Mouse (Mus musculus) cerebellum, adult 2 months (tissue): ENCODE data around the gene Slco2b1. TPM values are rescaled to one million over a fixed set of nuclear protein-coding genes. Genes with fewer than 3 reads are reported as not detected.

ENCODE experiments used
- DNase-seq, 2 experiments: peaks; one replicate each; pipeline ENCODE4 v3.0.0; 2021
- H3K27ac ChIP-seq: fragments of 200-500 bp; 2 replicates; pipeline ENCODE4 v1.5.1; 2012; ENCODE audit warnings: low read length, control low read depth, inconsistent platforms; ENCODE audit not compliant: insufficient read depth
- H3K27me3 ChIP-seq: fragments of 200-500 bp; 2 replicates; pipeline ENCODE4 v1.6.1; 2012; ENCODE audit warnings: inconsistent platforms, mild to moderate bottlenecking, low read length, moderate library complexity; ENCODE audit not compliant: control insufficient read depth, insufficient read depth
- H3K4me1 ChIP-seq: fragments of 200-500 bp; 2 replicates; pipeline ENCODE4 v1.6.1; 2011; ENCODE audit warnings: low read length; ENCODE audit not compliant: control insufficient read depth, insufficient read depth
- H3K4me3 ChIP-seq: fragments of 200-500 bp; replicated peaks from 2 replicates; pipeline ENCODE3; 2011; ENCODE audit warnings: mild to moderate bottlenecking, low read depth, low read length, control low read depth; ENCODE audit not compliant: insufficient read depth
- CTCF ChIP-seq: fragments of 200-500 bp; IDR thresholded peaks from 2 replicates; pipeline ENCODE4 v1.5.1; 2011; ENCODE audit warnings: low read depth, mild to moderate bottlenecking, control low read depth, low read length, moderate library complexity, borderline replicate concordance; ENCODE audit not compliant: insufficient read depth
- POLR2A ChIP-seq: fragments of 200-500 bp; IDR thresholded peaks from 2 replicates; pipeline ENCODE4 v1.6.1; 2011; ENCODE audit warnings: low read length, control low read depth, borderline replicate concordance; ENCODE audit not compliant: insufficient read depth
- WGBS: fragments of 180-500 bp; shearing (Covaris S2); methylation state at CpG from one replicate; pipeline ENCODE4 v1.1.7; 2018; 5-methylcytosine and 5-hydroxymethylcytosine counted together
- polyA plus RNA-seq: library from polyadenylated mRNA; depleted of rRNA; stranded (reverse); fragments of >200 nt; gene quantifications from 2 replicates; pipeline ENCODE4 v1.2.3, GENCODE M21; 2012

The Slco2b1 gene
- polyA plus RNA-seq, 1 experiment, result 9.4 TPM

DNA sequence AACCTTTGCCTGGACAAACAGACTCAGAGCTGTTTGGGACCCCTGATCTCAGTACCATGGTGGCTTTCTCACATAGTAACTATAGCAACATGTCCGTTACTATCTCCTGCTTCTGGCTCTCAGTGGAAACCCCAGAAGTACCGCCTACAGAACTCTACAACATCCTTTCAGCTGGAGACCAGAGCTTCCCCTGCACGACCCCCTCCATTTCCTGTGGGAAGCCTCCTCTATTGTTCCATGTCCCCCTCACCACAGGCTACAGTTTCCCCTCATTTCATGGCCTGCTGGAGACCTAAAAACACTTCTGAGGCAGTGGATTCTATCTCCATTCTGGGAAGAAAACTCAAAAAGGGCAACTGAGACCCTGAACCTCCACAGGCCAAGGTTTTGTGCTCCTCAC is 18.7 kb downstream of the Slco2b1 start:
- no peak overlapping the region for H3K27ac ChIP-seq
- TF ChIP-seq POLR2A, result no peak
- no peak for TF ChIP-seq CTCF

DNA sequence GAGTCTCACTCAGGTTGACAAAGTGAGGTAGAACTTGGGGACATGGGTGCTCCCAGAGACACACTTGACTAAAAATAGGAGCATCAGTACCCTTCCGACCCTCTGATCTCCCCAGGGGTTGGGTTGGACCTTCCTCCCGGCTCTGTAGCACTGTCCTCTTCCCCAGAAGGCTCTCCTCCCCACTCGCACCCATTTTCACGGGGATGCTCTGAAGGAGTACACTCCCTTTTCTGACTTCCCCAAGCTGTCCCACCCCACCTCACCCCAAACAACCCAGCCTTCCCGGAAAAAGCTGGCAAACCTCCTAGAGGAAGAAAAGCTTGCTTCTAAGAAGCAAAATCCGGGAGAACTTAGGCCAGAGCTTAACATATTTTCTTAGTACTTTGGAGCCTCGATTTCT is 20.3 kb downstream of the Slco2b1 start:
- no peaks in the 10 kb centered on the region for H3K27me3 ChIP-seq
- 69% methylated on average over 7 of the region's 7 CpGs for WGBS
- no peak overlapping the region for H3K4me3 ChIP-seq
- H3K27ac ChIP-seq, result no peak overlapping the region
- TF ChIP-seq CTCF (no peak), POLR2A (no peak)
- H3K4me1 ChIP-seq, result no peaks in the 10 kb centered on the region; the same call in 1 of the 2 replicates
- DNase-seq, result no peak

More for the DNA sequence above, 18.7 kb downstream of the Slco2b1 start:
- DNase-seq, result no peak
- Histone ChIP-seq H3K4me3 (no peak overlapping the region), H3K4me1 (no peaks in the 10 kb centered on the region), H3K27me3 (no peaks in the 10 kb centered on the region)
- WGBS, result 42% methylated on average over 3 of the region's 3 CpGs

DNA sequence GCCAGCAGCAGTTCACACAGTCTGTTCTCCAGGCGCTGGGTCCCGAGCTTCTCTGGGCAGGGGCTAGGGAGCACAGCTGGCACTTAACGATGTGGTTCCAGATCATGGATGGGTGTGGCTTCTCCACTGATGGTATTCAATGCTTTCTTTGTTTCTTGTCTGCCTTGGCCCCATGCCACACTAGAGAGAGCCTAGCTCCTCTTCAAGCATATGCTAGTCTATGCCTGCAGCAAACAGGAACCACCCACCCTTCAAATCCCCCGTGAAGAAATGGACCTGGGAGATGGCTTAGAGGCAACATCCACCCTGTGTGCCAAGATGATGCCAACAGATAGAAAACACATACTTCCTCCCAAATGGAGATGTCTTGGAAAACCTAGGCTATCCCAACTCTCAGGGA is 27.1 kb downstream of the Slco2b1 start:
- DNase-seq, result no peak
- Histone ChIP-seq H3K4me1 (no peaks in the 10 kb centered on the region; the same call in 1 of the 2 replicates), H3K4me3 (no peak overlapping the region), H3K27ac (no peak overlapping the region), H3K27me3 (no peaks in the 10 kb centered on the region)
- TF ChIP-seq CTCF, result no peak
- TF ChIP-seq POLR2A, result no peak
- WGBS, result 33% methylated on average over 4 of the region's 4 CpGs

DNA sequence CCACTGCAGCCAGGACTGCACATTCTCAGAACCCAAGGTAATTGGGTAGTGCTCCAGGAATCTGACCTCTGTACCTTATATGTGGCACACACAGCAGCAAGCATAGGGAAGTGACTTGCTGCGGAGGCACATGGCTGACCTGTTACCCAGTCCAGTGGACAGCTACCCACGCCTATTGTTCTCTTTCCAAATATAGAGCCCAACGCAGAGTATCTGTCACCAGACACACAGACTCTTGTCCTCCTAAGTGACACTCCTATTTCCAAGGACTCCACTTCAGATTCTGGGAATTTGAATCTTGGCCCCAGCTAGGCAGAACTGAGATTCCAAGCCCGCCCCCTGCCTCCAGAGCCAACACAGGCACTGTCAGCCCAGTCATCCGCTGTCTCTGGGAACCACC is 30.4 kb downstream of the Slco2b1 start:
- TF ChIP-seq CTCF (no peak), POLR2A (no peak)

DNA sequence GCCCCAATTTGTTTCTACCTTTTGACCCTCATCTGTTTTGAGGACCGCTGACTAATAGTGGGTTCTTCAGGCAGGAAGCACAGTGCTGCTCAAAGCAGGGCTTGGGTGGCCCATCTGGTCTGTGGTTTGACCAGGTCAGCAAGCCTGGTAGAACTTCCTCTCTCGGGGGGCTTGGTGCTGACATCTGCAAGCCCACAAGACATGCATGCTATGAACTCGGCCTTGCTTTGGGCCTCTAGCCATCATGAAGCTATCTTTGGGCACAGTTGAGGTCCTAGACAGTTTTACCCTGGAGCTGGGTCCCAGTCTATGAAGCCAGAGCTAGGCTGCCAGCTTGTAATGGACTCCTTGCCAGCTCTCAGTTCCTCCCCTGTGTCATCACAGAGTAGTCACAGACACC is 36.2 kb downstream of the Slco2b1 start:
- TF ChIP-seq POLR2A (no peak), CTCF (no peak)
- Histone ChIP-seq H3K4me3 (no peak overlapping the region), H3K27me3 (no peaks in the 10 kb centered on the region), H3K27ac (no peak overlapping the region), H3K4me1 (no peaks in the 10 kb centered on the region)
- 77% methylated on average over 3 of the region's 3 CpGs for WGBS
- no peak for DNase-seq

More for the DNA sequence above, 30.4 kb downstream of the Slco2b1 start:
- no peak for DNase-seq
- H3K27ac ChIP-seq, result no peak overlapping the region
- 87% methylated on average over 5 of the region's 5 CpGs for WGBS
- H3K4me1 ChIP-seq, result no peaks in the 10 kb centered on the region; the same call in 1 of the 2 replicates
- H3K4me3 ChIP-seq, result no peak overlapping the region
- H3K27me3 ChIP-seq, result no peaks in the 10 kb centered on the region

DNA sequence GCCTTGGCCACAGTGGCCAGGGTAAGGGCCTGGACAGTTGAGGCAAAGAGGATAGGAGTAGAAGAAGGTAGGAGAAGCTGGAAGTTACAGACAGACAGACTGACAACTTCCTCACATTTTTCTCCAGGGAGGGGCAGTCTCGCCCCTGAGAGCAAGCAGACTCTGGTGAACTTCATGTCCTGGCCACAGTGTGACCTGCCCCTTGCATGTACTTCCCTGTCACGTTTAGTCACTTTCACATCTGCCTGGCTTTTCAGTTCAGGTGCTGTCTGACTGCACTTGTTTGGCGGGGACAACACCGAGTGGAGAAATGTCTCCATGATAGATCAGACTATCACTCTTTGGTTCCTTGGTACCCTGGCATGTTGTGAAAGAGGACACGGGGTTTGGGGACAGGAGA is 36.9 kb downstream of the Slco2b1 start:
- DNase-seq, result no peak
- Histone ChIP-seq H3K27ac (no peak overlapping the region), H3K4me1 (0 out of 2 replicates have a peak, but pooled peaks cover under 1% of the 10 kb centered on the region), H3K27me3 (no peaks in the 10 kb centered on the region), H3K4me3 (no peak overlapping the region)
- no peak for TF ChIP-seq CTCF
- no peak for TF ChIP-seq POLR2A
- WGBS, result 89% methylated on average over 5 of the region's 5 CpGs

DNA sequence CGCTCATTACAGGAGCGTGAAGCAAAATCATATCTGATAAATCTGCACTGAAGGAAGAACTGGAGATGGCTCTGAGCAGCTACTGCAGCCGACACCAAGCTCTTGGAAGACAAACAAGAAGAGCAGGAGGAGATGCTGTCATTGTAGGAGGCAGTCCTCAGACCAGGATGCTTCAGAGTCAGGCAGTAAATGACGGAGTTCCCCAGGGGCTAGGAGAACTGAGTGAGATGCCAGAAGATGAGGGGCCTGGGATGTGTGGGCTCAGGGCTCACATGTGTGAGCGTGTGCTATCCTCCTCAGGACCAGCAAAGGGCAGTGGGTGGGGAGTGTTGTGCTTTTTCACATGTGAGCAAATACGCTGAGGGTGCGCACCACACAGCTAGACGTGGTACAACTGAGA is 38.0 kb downstream of the Slco2b1 start:
- no peak overlapping the region for H3K27ac ChIP-seq

DNA sequence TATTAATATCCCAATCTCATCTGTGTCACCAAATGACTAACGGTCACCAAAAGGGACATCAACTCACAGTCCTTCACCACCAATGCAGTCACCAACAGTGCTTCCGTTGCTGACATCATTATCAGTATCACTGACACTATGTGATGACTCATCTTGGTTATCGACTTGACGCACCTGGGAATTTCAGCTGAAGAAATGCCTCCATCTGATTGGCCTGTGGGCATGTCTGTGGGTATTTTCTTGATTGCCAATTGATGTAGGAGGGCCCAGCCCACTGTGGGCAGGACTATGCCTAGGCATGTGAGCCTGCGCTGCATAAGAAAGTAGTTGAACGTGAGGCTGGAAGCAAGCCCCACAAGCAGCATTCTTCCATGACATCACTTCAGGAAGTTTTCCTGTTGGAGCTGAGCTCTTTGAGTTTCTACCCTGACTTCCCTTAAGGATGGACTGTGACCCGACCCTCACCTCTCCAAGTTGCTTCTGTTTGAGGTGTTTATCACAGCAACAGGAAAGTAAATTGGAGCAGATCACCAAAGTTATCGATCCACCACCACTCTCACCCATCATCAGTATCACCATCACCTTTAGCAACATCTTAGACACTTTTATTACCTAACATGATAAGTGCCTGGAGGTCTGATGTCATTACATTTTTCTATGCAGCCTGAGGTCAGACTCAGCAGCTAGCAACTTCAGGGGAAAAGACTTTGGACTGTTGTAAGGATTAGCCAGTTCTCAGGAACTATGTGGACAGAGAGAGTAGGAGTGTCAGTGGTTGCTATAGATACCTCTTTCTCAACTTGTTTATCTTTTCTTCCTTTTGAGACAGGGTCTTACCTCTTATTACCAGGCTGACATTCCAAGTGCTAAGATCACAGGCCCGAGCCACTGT is 39.4 kb downstream of the Slco2b1 start:
- Histone ChIP-seq H3K27me3 (no peaks in the 10 kb centered on the region), H3K4me3 (no peak overlapping the region), H3K4me1 (peaks cover 9% of the 10 kb centered on the region; the same call in 1 of the 2 replicates), H3K27ac (no peak overlapping the region)
- DNase-seq, result no peak
- 91% methylated on average over 9 of the region's 9 CpGs for WGBS
- TF ChIP-seq POLR2A, result no peak
- TF ChIP-seq CTCF, result no peak

More for the DNA sequence above, 38.0 kb downstream of the Slco2b1 start:
- DNase-seq, result no peak
- WGBS, result 84% methylated on average over 8 of the region's 8 CpGs
- TF ChIP-seq POLR2A (no peak), CTCF (no peak)
- Histone ChIP-seq H3K27me3 (no peaks in the 10 kb centered on the region), H3K4me3 (no peak overlapping the region), H3K4me1 (peaks cover 5% of the 10 kb centered on the region; the same call in 1 of the 2 replicates)
